Mouse (Mus musculus): ENCODE results near the gene Kcnk7. TPM values are rescaled to one million over a fixed set of nuclear protein-coding genes. Genes with fewer than 3 reads are reported as not detected.

The Kcnk7 gene
- not detected for polyA plus RNA-seq (2014; fragmentation: Illumina TruSeq; extraction: RNeasy Lipid Tissue Mini Kit (QIAGEN cat#74804); ENCODE audit: low read depth, low replicate concordance)

GRCm38 (mm10) chr19:5704163-5704800 is at the start of gene Kcnk7:
Gene Kcnk7 (plus strand): TSS chr19:5704367.

GRCm38 (mm10) chr19:5662981-5663913 is 40.9 kb upstream of the Kcnk7 start, which contains the start of gene Sipa1:
Gene Sipa1 (minus strand): TSS chr19:5663707.

GRCm38 (mm10) chr19:5688200-5689087 is 15.7 kb upstream of the Kcnk7 start, which contains the start of the genes Map3k11 and Pcnx3:
Gene Map3k11 (plus strand): TSS chr19:5688742.
Gene Pcnx3 (minus strand): TSS chr19:5688908.

GRCm38 (mm10) chr19:5725767-5726515 is 21.8 kb downstream of the Kcnk7 start, which contains the start of gene Ehbp1l1:
Gene Ehbp1l1 (minus strand): TSS chr19:5726317.

GRCm38 (mm10) chr19:5729444-5729815 is 25.3 kb downstream of the Kcnk7 start, which contains the start of gene Fam89b:
Gene Fam89b (minus strand): TSS chr19:5729653.

GRCm38 (mm10) chr19:5740320-5741317 is 36.5 kb downstream of the Kcnk7 start, which contains the start of gene Ltbp3:
Gene Ltbp3 (plus strand): TSS chr19:5740904.

Other genes starting within 250 kb of the Kcnk7 start
- gene Ccdc85b, start 246.5 kb upstream of the Kcnk7 start, polyA plus RNA-seq (2014; fragmentation: Illumina TruSeq; extraction: RNeasy Lipid Tissue Mini Kit (QIAGEN cat#74804); ENCODE audit: low read depth, low replicate concordance) = 1.2 TPM
- 5.7 TPM for gene Fibp, start 243.8 kb upstream of the Kcnk7 start, polyA plus RNA-seq (2014; fragmentation: Illumina TruSeq; extraction: RNeasy Lipid Tissue Mini Kit (QIAGEN cat#74804); ENCODE audit: low read depth, low replicate concordance)
- not detected for gene Ctsw, start 235.9 kb upstream of the Kcnk7 start, polyA plus RNA-seq (2014; fragmentation: Illumina TruSeq; extraction: RNeasy Lipid Tissue Mini Kit (QIAGEN cat#74804); ENCODE audit: low read depth, low replicate concordance)
- 0.60 TPM for gene Efemp2, start 230.4 kb upstream of the Kcnk7 start, polyA plus RNA-seq (2014; fragmentation: Illumina TruSeq; extraction: RNeasy Lipid Tissue Mini Kit (QIAGEN cat#74804); ENCODE audit: low read depth, low replicate concordance)
- 0.69 TPM for gene Mus81, start 216.0 kb upstream of the Kcnk7 start, polyA plus RNA-seq (2014; fragmentation: Illumina TruSeq; extraction: RNeasy Lipid Tissue Mini Kit (QIAGEN cat#74804); ENCODE audit: low read depth, low replicate concordance)
- gene Cfl1, start 213.9 kb upstream of the Kcnk7 start, polyA plus RNA-seq (2014; fragmentation: Illumina TruSeq; extraction: RNeasy Lipid Tissue Mini Kit (QIAGEN cat#74804); ENCODE audit: low read depth, low replicate concordance) = 183 TPM
- gene 1700020D05Rik, start 200.6 kb upstream of the Kcnk7 start, polyA plus RNA-seq (2014; fragmentation: Illumina TruSeq; extraction: RNeasy Lipid Tissue Mini Kit (QIAGEN cat#74804); ENCODE audit: low read depth, low replicate concordance) = not detected
- 0.25 TPM for gene Snx32, start 193.8 kb upstream of the Kcnk7 start, polyA plus RNA-seq (2014; fragmentation: Illumina TruSeq; extraction: RNeasy Lipid Tissue Mini Kit (QIAGEN cat#74804); ENCODE audit: low read depth, low replicate concordance)
- 5.6 TPM for gene Ovol1, start 143.7 kb upstream of the Kcnk7 start, polyA plus RNA-seq (2014; fragmentation: Illumina TruSeq; extraction: RNeasy Lipid Tissue Mini Kit (QIAGEN cat#74804); ENCODE audit: low read depth, low replicate concordance)
- gene Ap5b1, start 136.3 kb upstream of the Kcnk7 start, polyA plus RNA-seq (2014; fragmentation: Illumina TruSeq; extraction: RNeasy Lipid Tissue Mini Kit (QIAGEN cat#74804); ENCODE audit: low read depth, low replicate concordance) = not detected
- gene Rnaseh2c, start 102.5 kb upstream of the Kcnk7 start, polyA plus RNA-seq (2014; fragmentation: Illumina TruSeq; extraction: RNeasy Lipid Tissue Mini Kit (QIAGEN cat#74804); ENCODE audit: low read depth, low replicate concordance) = 1.0 TPM
- gene Kat5, start 94.1 kb upstream of the Kcnk7 start, polyA plus RNA-seq (2014; fragmentation: Illumina TruSeq; extraction: RNeasy Lipid Tissue Mini Kit (QIAGEN cat#74804); ENCODE audit: low read depth, low replicate concordance) = 19.7 TPM
- 0.66 TPM for gene Rela, start 66.9 kb upstream of the Kcnk7 start, polyA plus RNA-seq (2014; fragmentation: Illumina TruSeq; extraction: RNeasy Lipid Tissue Mini Kit (QIAGEN cat#74804); ENCODE audit: low read depth, low replicate concordance)
- 1.5 TPM for gene Sipa1, start 40.7 kb upstream of the Kcnk7 start, polyA plus RNA-seq (2014; fragmentation: Illumina TruSeq; extraction: RNeasy Lipid Tissue Mini Kit (QIAGEN cat#74804); ENCODE audit: low read depth, low replicate concordance)
- 1.7 TPM for gene Map3k11, start 15.6 kb upstream of the Kcnk7 start, polyA plus RNA-seq (2014; fragmentation: Illumina TruSeq; extraction: RNeasy Lipid Tissue Mini Kit (QIAGEN cat#74804); ENCODE audit: low read depth, low replicate concordance)
- gene Pcnx3, start 15.5 kb upstream of the Kcnk7 start, polyA plus RNA-seq (2014; fragmentation: Illumina TruSeq; extraction: RNeasy Lipid Tissue Mini Kit (QIAGEN cat#74804); ENCODE audit: low read depth, low replicate concordance) = 0.22 TPM
- 8.7 TPM for gene Ehbp1l1, start 21.9 kb downstream of the Kcnk7 start, polyA plus RNA-seq (2014; fragmentation: Illumina TruSeq; extraction: RNeasy Lipid Tissue Mini Kit (QIAGEN cat#74804); ENCODE audit: low read depth, low replicate concordance)
- not detected for gene Fam89b, start 25.3 kb downstream of the Kcnk7 start, polyA plus RNA-seq (2014; fragmentation: Illumina TruSeq; extraction: RNeasy Lipid Tissue Mini Kit (QIAGEN cat#74804); ENCODE audit: low read depth, low replicate concordance)
- 3.2 TPM for gene Ltbp3, start 36.5 kb downstream of the Kcnk7 start, polyA plus RNA-seq (2014; fragmentation: Illumina TruSeq; extraction: RNeasy Lipid Tissue Mini Kit (QIAGEN cat#74804); ENCODE audit: low read depth, low replicate concordance)
- 0.28 TPM for gene Scyl1, start 67.1 kb downstream of the Kcnk7 start, polyA plus RNA-seq (2014; fragmentation: Illumina TruSeq; extraction: RNeasy Lipid Tissue Mini Kit (QIAGEN cat#74804); ENCODE audit: low read depth, low replicate concordance)
- 4.3 TPM for gene Frmd8, start 170.9 kb downstream of the Kcnk7 start, polyA plus RNA-seq (2014; fragmentation: Illumina TruSeq; extraction: RNeasy Lipid Tissue Mini Kit (QIAGEN cat#74804); ENCODE audit: low read depth, low replicate concordance)
- 1.0 TPM for gene Slc25a45, start 173.4 kb downstream of the Kcnk7 start, polyA plus RNA-seq (2014; fragmentation: Illumina TruSeq; extraction: RNeasy Lipid Tissue Mini Kit (QIAGEN cat#74804); ENCODE audit: low read depth, low replicate concordance)
- 0.19 TPM for gene Tigd3, start 189.8 kb downstream of the Kcnk7 start, polyA plus RNA-seq (2014; fragmentation: Illumina TruSeq; extraction: RNeasy Lipid Tissue Mini Kit (QIAGEN cat#74804); ENCODE audit: low read depth, low replicate concordance)
- gene Dpf2, start 208.6 kb downstream of the Kcnk7 start, polyA plus RNA-seq (2014; fragmentation: Illumina TruSeq; extraction: RNeasy Lipid Tissue Mini Kit (QIAGEN cat#74804); ENCODE audit: low read depth, low replicate concordance) = 12.7 TPM
- gene Cdc42ep2, start 220.4 kb downstream of the Kcnk7 start, polyA plus RNA-seq (2014; fragmentation: Illumina TruSeq; extraction: RNeasy Lipid Tissue Mini Kit (QIAGEN cat#74804); ENCODE audit: low read depth, low replicate concordance) = 0.79 TPM